Mouse (Mus musculus) myocyte (in vitro differentiated cells): ENCODE measurements around the gene Ttll11.

Experiments used
- MYOD1 ChIP-seq, 3 experiments: IDR thresholded peaks; one replicate each; pipeline ENCODE4 v1.6.1; 2011; ENCODE audit warnings: control low read depth in 2 of 3, low read depth in 2 of 3, mild to moderate bottlenecking in 2 of 3, moderate library complexity in 1 of 3; ENCODE audit not compliant: insufficient read length in 2 of 3, control insufficient read depth in 1 of 3
- POLR2A ChIP-seq: IDR thresholded peaks from one replicate; pipeline ENCODE4 v1.6.1; 2011; ENCODE audit warnings: low read depth, mild to moderate bottlenecking, control low read depth, moderate library complexity; ENCODE audit not compliant: insufficient read length

- TF ChIP-seq POLR2A (no peak), MYOD1 (IDR thresholded peaks at IDR 0.05; ENCODE audit: control insufficient read depth in 1 of 3, insufficient read length in 2 of 3, low read depth in 2 of 3) (no peak)
Observed at GRCm38 (mm10) chr2:35851420-35852163, 128.1 kb downstream of the Ttll11 start.
